Mouse (Mus musculus): ENCODE results near the gene Naa35.

Gene Naa35

GRCm38 (mm10) chr13:59584947-59585647 is at the start of gene Naa35, which contains the start of gene Agtpbp1:
Gene Naa35 (plus strand): TSS chr13:59585259.
Gene Agtpbp1 (minus strand): TSS chr13:59585227.
- peak; percentile 100 for DNase-seq (ENCODE audit: low spot score)

GRCm38 (mm10) chr13:59535746-59536145 is 49.3 kb upstream of the Naa35 start:
- no peak for DNase-seq (ENCODE audit: low spot score)

- DNase-seq (ENCODE audit: low spot score), result no peak
Observed at GRCm38 (mm10) chr13:59536631-59537030, 48.4 kb upstream of the Naa35 start.

- no peak for DNase-seq (ENCODE audit: low spot score)
Observed at GRCm38 (mm10) chr13:59538661-59539060, 46.4 kb upstream of the Naa35 start.

- DNase-seq (ENCODE audit: low spot score), result no peak
Observed at GRCm38 (mm10) chr13:59540030-59540429, 45.0 kb upstream of the Naa35 start.

GRCm38 (mm10) chr13:59542411-59542810 is 42.6 kb upstream of the Naa35 start:
- no peak for DNase-seq (ENCODE audit: low spot score)

- no peak for DNase-seq (ENCODE audit: low spot score)
Observed at GRCm38 (mm10) chr13:59547091-59547490, 38.0 kb upstream of the Naa35 start.

- DNase-seq (ENCODE audit: low spot score), result no peak
Observed at GRCm38 (mm10) chr13:59547716-59548115, 37.3 kb upstream of the Naa35 start.

GRCm38 (mm10) chr13:59549318-59549798 is 35.7 kb upstream of the Naa35 start:
- no peak for DNase-seq (ENCODE audit: low spot score)

- no peak for DNase-seq (ENCODE audit: low spot score)
Observed at GRCm38 (mm10) chr13:59552286-59552685, 32.8 kb upstream of the Naa35 start.

- no peak for DNase-seq (ENCODE audit: low spot score)
Observed at GRCm38 (mm10) chr13:59552751-59553150, 32.3 kb upstream of the Naa35 start.

GRCm38 (mm10) chr13:59554772-59555505 is 30.1 kb upstream of the Naa35 start:
- DNase-seq (ENCODE audit: low spot score), result no peak

- DNase-seq (ENCODE audit: low spot score), result no peak
Observed at GRCm38 (mm10) chr13:59555613-59556192, 29.4 kb upstream of the Naa35 start.

GRCm38 (mm10) chr13:59556670-59557069 is 28.4 kb upstream of the Naa35 start:
- peak; percentile 71 for DNase-seq (ENCODE audit: low spot score)

GRCm38 (mm10) chr13:59557185-59557985 is 27.7 kb upstream of the Naa35 start:
- DNase-seq (ENCODE audit: low spot score), result peak; percentile 93

GRCm38 (mm10) chr13:59558776-59559175 is 26.3 kb upstream of the Naa35 start:
- DNase-seq (ENCODE audit: low spot score), result no peak

GRCm38 (mm10) chr13:59562471-59562870 is 22.6 kb upstream of the Naa35 start:
- no peak for DNase-seq (ENCODE audit: low spot score)

GRCm38 (mm10) chr13:59564505-59564904 is 20.6 kb upstream of the Naa35 start:
- DNase-seq (ENCODE audit: low spot score), result no peak

GRCm38 (mm10) chr13:59564923-59565322 is 20.1 kb upstream of the Naa35 start:
- DNase-seq (ENCODE audit: low spot score), result no peak

GRCm38 (mm10) chr13:59565945-59566520 is 19.0 kb upstream of the Naa35 start:
- no peak for DNase-seq (ENCODE audit: low spot score)

- no peak for DNase-seq (ENCODE audit: low spot score)
Observed at GRCm38 (mm10) chr13:59571107-59571506, 14.0 kb upstream of the Naa35 start.

GRCm38 (mm10) chr13:59572549-59572948 is 12.5 kb upstream of the Naa35 start:
- DNase-seq (ENCODE audit: low spot score), result no peak
